Mouse (Mus musculus): ENCODE measurements around the gene Olfr498.

Olfr498 gene

DNA sequence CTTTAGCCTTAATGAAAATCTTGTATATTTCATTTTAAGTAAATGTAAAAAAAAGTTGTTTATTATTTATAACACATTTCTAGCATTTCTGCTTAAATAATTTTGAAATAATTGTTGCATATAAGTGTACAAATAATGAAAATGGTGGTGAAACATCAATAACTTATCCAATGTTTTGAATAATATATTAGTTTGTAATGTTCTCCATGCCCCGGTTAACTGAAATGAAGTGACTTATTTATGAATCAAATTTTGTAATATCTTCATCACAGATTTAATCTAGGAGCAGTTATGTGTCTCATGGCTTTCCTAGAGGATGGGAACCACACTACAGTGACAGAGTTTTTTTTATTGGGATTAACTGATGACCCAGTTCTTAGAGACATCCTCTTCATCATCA, at the start of gene Olfr498:
TSS of gene Olfr498 (plus strand) at position 301 of the 400 bp plus-strand sequence.
- DNase-seq: no peak

DNA sequence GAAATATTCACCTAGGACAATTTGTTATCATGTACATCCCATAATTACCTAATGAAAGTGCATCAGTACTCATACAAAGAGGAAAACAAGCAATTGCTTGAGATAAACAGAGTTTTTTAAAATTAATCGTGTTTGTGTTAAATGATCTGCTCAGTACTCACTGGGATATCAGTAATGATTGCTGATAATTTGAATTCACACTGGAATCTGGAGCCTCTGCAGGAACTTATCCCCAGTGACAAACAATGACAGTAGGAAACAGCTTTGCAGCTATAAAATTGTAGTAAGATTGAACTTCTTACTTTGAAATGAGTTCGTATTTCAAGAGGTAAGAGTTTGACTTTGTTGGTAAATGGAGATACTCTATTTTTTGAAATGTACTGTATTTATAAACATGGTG, 45.0 kb upstream of the Olfr498 start, which contains the start of gene Olfr497:
TSS of gene Olfr497 (plus strand) at position 301 of the 400 bp plus-strand sequence.
- no peak for DNase-seq

All from B cell, adult 2 months (primary cell).